Mouse (Mus musculus) midbrain, postnatal 0 days (tissue): ENCODE data around the gene Gm7903. TPM values are rescaled to one million over a fixed set of nuclear protein-coding genes. Genes with fewer than 3 reads are reported as not detected.
"Not testable (repeated sequence)": the region's sequence is repeated elsewhere in the genome, so short reads cannot be mapped to it uniquely, and the experiment has no call there.

Experiments
- ATAC-seq: fragments of 200-750 bp; cut with Nextera tagmentation; 2 replicates; pipeline ENCODE4 v1.8.0; 2017; ENCODE audit warnings: moderate number of reproducible peaks, mild to moderate bottlenecking, moderate TSS enrichment, moderate library complexity; ENCODE audit not compliant: low FRiP score
- DNase-seq: peaks from one replicate; pipeline ENCODE4 v3.0.0-alpha.2; 2015; ENCODE audit warnings: low spot score
- H3K27ac ChIP-seq: fragments of 300-500 bp; sonication (generic); 2 replicates; pipeline ENCODE4 v1.5.1; 2014; ENCODE audit warnings: low read depth, mild to moderate bottlenecking, low read length, mixed read lengths
- H3K27me3 ChIP-seq: fragments of 300-500 bp; sonication (generic); 2 replicates; pipeline ENCODE4 v1.6.1; 2014; ENCODE audit warnings: low read length, control low read depth, mixed read lengths; ENCODE audit not compliant: insufficient read depth
- H3K36me3 ChIP-seq: fragments of 300-500 bp; sonication (generic); 2 replicates; pipeline ENCODE4 v1.6.1; 2014; ENCODE audit warnings: low read length, control low read depth, mixed read lengths; ENCODE audit not compliant: insufficient read depth
- H3K4me1 ChIP-seq: fragments of 300-500 bp; sonication (generic); 2 replicates; pipeline ENCODE4 v1.6.1; 2014; ENCODE audit warnings: mild to moderate bottlenecking, control low read depth, antibody characterized with exemption, low read length, mixed read lengths; ENCODE audit not compliant: insufficient read depth
- H3K4me2 ChIP-seq: fragments of 300-500 bp; sonication (generic); 2 replicates; pipeline ENCODE4 v1.6.1; 2014; ENCODE audit warnings: low read depth, mild to moderate bottlenecking, low read length, mixed read lengths; ENCODE audit not compliant: poor library complexity, severe bottlenecking
- H3K4me3 ChIP-seq: fragments of 300-500 bp; sonication (generic); 2 replicates; pipeline ENCODE4 v1.5.1; 2014; ENCODE audit warnings: low read depth, mild to moderate bottlenecking, low read length, moderate library complexity
- H3K9ac ChIP-seq: fragments of 300-500 bp; sonication (generic); replicated peaks from 2 replicates; pipeline ENCODE4 v1.6.1; 2014; ENCODE audit warnings: mild to moderate bottlenecking, low read length, moderate library complexity, mixed read lengths; ENCODE audit not compliant: poor library complexity, severe bottlenecking
- H3K9me3 ChIP-seq: fragments of 300-500 bp; sonication (generic); 2 replicates; pipeline ENCODE4 v1.6.1; 2016; ENCODE audit warnings: low read length, control low read depth
- WGBS: fragments of 180-500 bp; shearing (Covaris S2); extraction: QIAGEN DNeasy Blood & Tissue Kit; methylation state at CpG from one replicate; pipeline ENCODE4 v1.1.7; 2014; 5-methylcytosine and 5-hydroxymethylcytosine counted together
- polyA plus RNA-seq: library from polyadenylated mRNA; unstranded; fragments of >200 nt; fragmentation: Nextera tagmentation; extraction: Ambion mirVana; gene quantifications from 2 replicates; pipeline ENCODE4 v1.2.1, GENCODE M21; 2015
- total RNA-seq: library from RNA; depleted of rRNA; stranded (reverse); fragments of >200 nt; gene quantifications from 2 replicates; pipeline ENCODE4 v1.2.3, GENCODE M21; 2014; rRNA removed

The Gm7903 gene
- total RNA-seq = 0.05 TPM in 1 of 2 replicates, not detected in the other
- not detected in 2 replicates for polyA plus RNA-seq

DNA sequence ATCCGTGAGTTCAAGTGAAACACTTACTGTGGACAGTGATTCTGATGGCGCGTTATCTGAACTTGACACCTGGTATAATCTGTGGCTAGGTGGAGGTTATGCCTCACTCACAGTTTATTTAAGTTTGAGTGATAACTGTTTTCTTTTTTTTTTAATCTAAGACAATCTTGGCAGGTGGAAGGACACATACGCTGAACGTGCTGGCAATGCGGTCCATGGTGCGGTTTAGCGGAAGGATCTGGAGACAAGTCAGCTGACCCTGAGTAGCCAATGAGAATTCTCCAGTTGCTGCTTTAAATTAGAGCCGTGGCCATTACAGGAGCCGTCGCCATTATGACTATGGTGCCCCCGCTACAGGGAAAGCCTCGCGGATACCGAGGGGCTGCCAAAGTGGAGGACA is at the start of gene Gm7903:
TSS of gene Gm7903 (plus strand) at position 301 of the 400 bp plus-strand sequence.
- H3K4me3 ChIP-seq, H3K4me2 ChIP-seq, H3K9me3 ChIP-seq, H3K9ac ChIP-seq, H3K27ac ChIP-seq, ATAC-seq, H3K27me3 ChIP-seq, H3K36me3 ChIP-seq, H3K4me1 ChIP-seq, DNase-seq: not testable (repeated sequence)
- WGBS = no CpG with 5 or more reads among the region's 15 CpGs

DNA sequence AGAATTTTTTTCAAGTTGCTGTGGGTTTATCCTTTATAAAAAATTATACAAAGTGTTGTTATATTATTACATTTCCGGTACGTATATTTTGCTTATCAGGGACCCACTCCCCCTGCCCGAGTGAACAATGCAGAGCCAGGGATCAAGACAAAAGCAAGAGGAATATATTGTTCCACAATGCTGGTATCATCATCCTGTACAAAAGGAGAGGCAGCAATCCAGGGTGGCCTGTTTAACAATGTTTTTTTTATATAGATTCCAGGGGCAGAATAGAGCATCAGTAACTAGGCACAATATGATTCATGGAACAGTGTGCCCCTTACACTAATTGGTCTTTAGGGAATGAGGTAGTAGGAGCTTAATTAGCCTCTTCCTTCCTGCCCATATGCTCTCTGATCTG is 30.1 kb upstream of the Gm7903 start:
- H3K4me1 ChIP-seq, H3K27me3 ChIP-seq, H3K36me3 ChIP-seq, DNase-seq, H3K4me2 ChIP-seq, ATAC-seq, H3K4me3 ChIP-seq, H3K9me3 ChIP-seq, H3K27ac ChIP-seq, H3K9ac ChIP-seq: not testable (repeated sequence)
- no CpG with 5 or more reads among the region's 3 CpGs for WGBS

DNA sequence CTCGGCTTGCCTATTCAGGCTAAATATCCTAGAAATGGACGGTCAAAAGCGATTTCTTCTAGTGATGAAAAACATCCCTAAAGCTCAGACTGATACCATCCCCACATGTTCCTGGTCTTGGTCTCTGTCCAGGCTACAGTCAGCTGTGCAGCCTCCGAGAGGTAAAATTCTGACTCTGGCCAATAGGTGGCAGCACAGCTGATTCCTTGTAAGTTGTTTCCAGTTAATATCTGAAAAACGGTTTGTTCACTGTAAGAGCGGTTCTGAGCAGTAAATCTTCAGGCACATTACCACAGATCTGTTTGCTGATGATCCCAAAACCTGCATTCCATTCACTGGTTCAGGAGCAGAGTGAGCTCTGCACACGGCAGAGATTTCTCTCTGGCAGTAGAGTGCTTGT is 12.4 kb upstream of the Gm7903 start:
- H3K9me3 ChIP-seq, H3K4me2 ChIP-seq, H3K36me3 ChIP-seq, H3K9ac ChIP-seq, DNase-seq, H3K27ac ChIP-seq, H3K4me3 ChIP-seq, ATAC-seq, H3K27me3 ChIP-seq, H3K4me1 ChIP-seq: not testable (repeated sequence)
- 46% methylated on average over 3 of the region's 7 CpGs for WGBS

DNA sequence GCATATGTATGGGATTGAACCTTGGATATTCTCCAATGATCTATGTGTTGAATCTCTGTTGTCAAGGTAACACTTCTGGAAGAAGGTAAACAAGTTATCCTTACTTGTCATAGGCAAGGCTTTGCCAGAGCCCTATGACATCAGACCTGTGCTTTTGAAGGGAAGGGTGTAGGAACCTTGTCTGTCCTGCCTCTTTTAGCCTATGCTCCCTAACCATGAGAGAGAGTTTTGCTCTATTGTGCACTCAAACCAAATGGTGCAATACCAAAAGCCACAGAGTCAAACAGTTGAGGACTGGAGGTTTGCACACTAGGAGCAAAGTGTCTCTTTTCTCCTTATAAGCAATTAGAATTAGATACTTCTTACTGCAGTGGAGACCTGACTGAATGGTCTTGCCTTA is 11.8 kb upstream of the Gm7903 start:
- H3K4me3 ChIP-seq, H3K27me3 ChIP-seq, H3K4me1 ChIP-seq, ATAC-seq, H3K9ac ChIP-seq, H3K9me3 ChIP-seq, DNase-seq, H3K27ac ChIP-seq, H3K36me3 ChIP-seq, H3K4me2 ChIP-seq: not testable (repeated sequence)

DNA sequence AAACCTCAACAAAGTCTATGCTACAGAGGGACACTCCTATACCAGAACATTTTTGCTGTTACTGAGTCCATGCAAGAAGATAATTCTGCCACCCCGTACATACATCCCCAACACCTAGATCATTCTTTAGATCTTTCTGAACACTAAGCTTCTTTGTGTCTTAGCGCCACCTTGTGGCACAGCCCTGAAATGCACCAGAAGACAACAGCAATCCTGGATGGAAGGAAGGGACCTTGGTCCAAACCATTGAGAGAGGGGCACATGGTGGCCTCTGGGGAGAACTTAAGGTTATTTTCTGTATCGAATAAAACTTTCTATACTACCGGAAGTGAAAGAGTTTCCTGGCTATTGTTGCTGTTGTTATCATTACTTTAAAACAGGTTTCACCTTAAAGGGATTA is 11.2 kb upstream of the Gm7903 start:
- DNase-seq, ATAC-seq, H3K4me1 ChIP-seq, H3K4me2 ChIP-seq, H3K36me3 ChIP-seq, H3K27me3 ChIP-seq, H3K4me3 ChIP-seq, H3K9me3 ChIP-seq, H3K27ac ChIP-seq, H3K9ac ChIP-seq: not testable (repeated sequence)
- no CpG with 5 or more reads among the region's 4 CpGs for WGBS

DNA sequence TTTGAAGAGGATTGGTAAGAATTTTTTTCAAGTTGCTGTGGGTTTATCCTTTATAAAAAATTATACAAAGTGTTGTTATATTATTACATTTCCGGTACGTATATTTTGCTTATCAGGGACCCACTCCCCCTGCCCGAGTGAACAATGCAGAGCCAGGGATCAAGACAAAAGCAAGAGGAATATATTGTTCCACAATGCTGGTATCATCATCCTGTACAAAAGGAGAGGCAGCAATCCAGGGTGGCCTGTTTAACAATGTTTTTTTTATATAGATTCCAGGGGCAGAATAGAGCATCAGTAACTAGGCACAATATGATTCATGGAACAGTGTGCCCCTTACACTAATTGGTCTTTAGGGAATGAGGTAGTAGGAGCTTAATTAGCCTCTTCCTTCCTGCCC is 30.5 kb downstream of the Gm7903 start:
- no CpG with 5 or more reads among the region's 3 CpGs for WGBS

DNA sequence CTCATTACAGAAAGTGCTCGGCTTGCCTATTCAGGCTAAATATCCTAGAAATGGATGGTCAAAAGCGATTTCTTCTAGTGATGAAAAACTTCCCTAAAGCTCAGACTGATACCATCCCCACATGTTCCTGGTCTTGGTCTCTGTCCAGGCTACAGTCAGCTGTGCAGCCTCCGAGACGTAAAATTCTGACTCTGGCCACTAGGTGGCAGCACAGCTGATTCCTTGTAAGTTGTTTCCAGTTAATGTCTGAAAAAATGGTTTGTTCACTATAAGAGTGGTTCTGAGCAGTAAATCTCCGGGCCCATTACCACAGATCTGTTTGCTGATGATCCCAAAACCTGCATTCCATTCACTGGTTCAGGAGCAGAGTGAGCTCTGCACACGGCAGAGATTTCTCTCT is 48.3 kb downstream of the Gm7903 start:
- WGBS = no CpG with 5 or more reads among the region's 6 CpGs
- H3K27ac ChIP-seq, H3K9ac ChIP-seq: not testable (repeated sequence)

More for the DNA sequence above, 30.5 kb downstream of the Gm7903 start:
- H3K4me3 ChIP-seq, H3K36me3 ChIP-seq, H3K4me2 ChIP-seq, ATAC-seq, H3K4me1 ChIP-seq, H3K9ac ChIP-seq, H3K27ac ChIP-seq, H3K9me3 ChIP-seq, DNase-seq, H3K27me3 ChIP-seq: not testable (repeated sequence)

DNA sequence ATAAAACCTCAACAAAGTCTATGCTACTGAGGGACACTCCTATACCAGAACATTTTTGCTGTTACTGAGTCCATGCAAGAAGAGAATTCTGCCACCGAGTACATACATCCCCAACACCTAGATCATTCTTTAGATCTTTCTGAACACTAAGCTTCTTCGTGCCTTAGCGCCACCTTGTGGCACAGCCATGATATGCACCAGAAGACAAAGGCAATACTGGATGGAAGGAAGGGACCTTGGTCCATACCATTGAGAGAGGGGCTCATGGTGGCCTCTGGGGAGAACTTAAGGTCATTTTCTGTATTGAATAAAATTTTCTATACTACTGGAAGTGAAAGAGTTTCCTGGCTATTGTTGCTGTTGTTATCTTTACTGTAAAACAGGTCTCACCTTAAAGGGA is 49.5 kb downstream of the Gm7903 start:
- not testable (repeated sequence) for H3K36me3 ChIP-seq, H3K4me2 ChIP-seq, ATAC-seq, H3K4me1 ChIP-seq, H3K4me3 ChIP-seq, H3K27ac ChIP-seq, DNase-seq, H3K27me3 ChIP-seq, H3K9me3 ChIP-seq, H3K9ac ChIP-seq
- no CpG with 5 or more reads among the region's 3 CpGs for WGBS

More for the DNA sequence above, 48.3 kb downstream of the Gm7903 start:
- not testable (repeated sequence) for H3K9me3 ChIP-seq, DNase-seq, H3K4me1 ChIP-seq, H3K4me3 ChIP-seq, H3K27me3 ChIP-seq, H3K4me2 ChIP-seq, H3K36me3 ChIP-seq, ATAC-seq
